Mouse (Mus musculus): ENCODE data around the gene C1ql4.

DNA sequence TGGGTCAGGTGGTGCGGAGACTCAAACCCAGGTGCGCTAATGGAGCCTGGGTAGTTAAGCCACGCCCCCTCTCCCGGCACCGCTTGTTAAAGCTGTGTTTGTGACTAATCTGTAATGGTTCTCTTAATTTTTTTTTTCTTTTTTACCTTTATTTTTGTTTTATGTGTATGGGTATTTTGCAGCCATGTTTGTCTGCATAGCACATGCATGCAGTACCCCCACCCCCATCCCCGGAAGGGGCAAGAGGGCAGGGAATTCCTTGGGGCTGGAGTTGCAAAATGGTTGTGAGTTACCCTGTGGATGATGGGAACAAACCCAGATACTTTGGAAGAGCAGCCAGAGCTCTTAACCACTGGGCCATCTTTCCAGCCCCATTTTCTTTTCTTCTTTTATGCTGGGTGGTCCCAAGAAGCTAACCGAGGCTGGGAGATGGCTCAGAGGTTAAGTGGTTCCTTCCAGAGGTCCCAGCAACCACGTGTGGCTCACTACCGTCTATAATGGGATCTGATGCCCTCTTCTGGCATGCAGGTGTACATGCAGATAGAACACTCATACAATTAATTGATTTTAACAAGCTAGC is 25.9 kb upstream of the C1ql4 start:
- TF ChIP-seq TAL1 (conservative IDR thresholded peaks at IDR 0.05; ENCODE audit: low read depth, low read length) (no peak), CTCF (IDR thresholded peaks at IDR 0.05; ENCODE audit: low read depth, low read length) (no peak), GATA2 (IDR thresholded peaks at IDR 0.05; ENCODE audit: borderline replicate concordance, low read depth, low read length) (no peak), GATA1 (IDR thresholded peaks at IDR 0.05; ENCODE audit: borderline replicate concordance, low read length) (no peak)
